21 mouse cellular contexts compared by ENCODE assay signal in genomic region chr13:32707894-32708293, GRCm38 (mm10).
DNase-seq lines count a peak whose midpoint lies in the region; ATAC-seq and TF ChIP-seq lines count a peak whose summit lies in the region.
"Had no signal": no experiment of that assay in that cellular context is flagged by ENCODE, and none has a peak within 500 bp of the region (broad histone marks: within the 10 kb centered on the region; RNA-seq: fewer than 3 reads in every experiment).

No protein-coding gene starts in this region.

- 0 out of 2 replicates have a peak, but pooled peaks cover 2% of the 10 kb centered on the region for H3K4me1 ChIP-seq in forebrain, embryonic 12.5 days
- no peaks in the 10 kb centered on the region for H3K4me1 ChIP-seq in forebrain, embryonic 11.5 days (replicated peaks; ENCODE audit: control insufficient read depth, insufficient read depth, low read length)
- peaks cover 7% of the 10 kb centered on the region; the same call in 1 of the 2 replicates for H3K4me1 ChIP-seq in limb, embryonic 11.5 days (ENCODE audit: control insufficient read depth, insufficient read depth, low read length)
- H3K4me1 ChIP-seq in limb, embryonic 10.5 days, result peaks cover 21% of the 10 kb centered on the region
- H3K4me1 ChIP-seq in MEL (ENCODE audit: control insufficient read depth in 1 of 2, insufficient read depth in 2 of 2, low read length in 2 of 2), result no peaks in the 10 kb centered on the region
- H3K4me1 ChIP-seq: forebrain, embryonic 15.5 days had no signal

- no peak overlapping the region for H3K4me2 ChIP-seq in forebrain, embryonic 12.5 days
- no peak overlapping the region for H3K4me2 ChIP-seq in forebrain, embryonic 11.5 days (ENCODE audit: low read depth, low read length, severe bottlenecking)
- no peak overlapping the region for H3K4me2 ChIP-seq in limb, embryonic 11.5 days (ENCODE audit: low read depth, severe bottlenecking)
- H3K4me2 ChIP-seq: forebrain, embryonic 15.5 days; midbrain, embryonic 11.5 days had no signal

- TF ChIP-seq RAD21 in MEL (IDR thresholded peaks at IDR 0.05; ENCODE audit: low read depth, low read length), result no peak

- TF ChIP-seq POLR2A in MEL (IDR thresholded peaks at IDR 0.05; ENCODE audit: control insufficient read depth in 1 of 2, insufficient read depth in 1 of 2, low read depth in 1 of 2, low read length in 2 of 2, poor library complexity in 1 of 2), result no peak

- H3K27ac ChIP-seq in forebrain, embryonic 12.5 days, result no peak overlapping the region
- no peak overlapping the region for H3K27ac ChIP-seq in forebrain, embryonic 11.5 days (ENCODE audit: low read depth, low read length)
- no peak overlapping the region for H3K27ac ChIP-seq in limb, embryonic 11.5 days (replicated peaks; ENCODE audit: low read depth, low read length)
- H3K27ac ChIP-seq in limb, embryonic 10.5 days, result no peak overlapping the region
- H3K27ac ChIP-seq in MEL (ENCODE audit: control insufficient read depth, low read depth, low read length), result no peak overlapping the region
- H3K27ac ChIP-seq: forebrain, embryonic 15.5 days; liver, embryonic 14.5 days had no signal

- ATAC-seq in forebrain, embryonic 12.5 days (ENCODE audit: low FRiP score), result 0 out of 2 replicates have a peak, but pooled peaks have one; percentile 30
- ATAC-seq in forebrain, embryonic 11.5 days (replicated peaks; ENCODE audit: low FRiP score), result no peak
- ATAC-seq in limb, embryonic 11.5 days (ENCODE audit: insufficient number of reproducible peaks, low FRiP score, low TSS enrichment, low read depth), result peak; percentile 60; the same call in 1 of the 2 replicates
- ATAC-seq: CD4-positive, CD25-positive, alpha-beta regulatory T cell, adult 4 months; forebrain, embryonic 15.5 days; inflammation-experienced regulatory T-cells, adult 6 months had no signal

- no peaks in the 10 kb centered on the region for H3K36me3 ChIP-seq in forebrain, embryonic 12.5 days (replicated peaks)
- no peaks in the 10 kb centered on the region for H3K36me3 ChIP-seq in forebrain, embryonic 11.5 days (ENCODE audit: control insufficient read depth, insufficient read depth, low read length)
- H3K36me3 ChIP-seq in limb, embryonic 11.5 days (ENCODE audit: control insufficient read depth, insufficient read depth, low read length), result no peaks in the 10 kb centered on the region
- no peaks in the 10 kb centered on the region for H3K36me3 ChIP-seq in limb, embryonic 10.5 days
- H3K36me3 ChIP-seq in MEL (ENCODE audit: control insufficient read depth in 1 of 2, insufficient read depth in 2 of 2, low read length in 2 of 2), result no peaks in the 10 kb centered on the region
- H3K36me3 ChIP-seq: forebrain, embryonic 15.5 days; G1E had no signal

- TF ChIP-seq EP300 in MEL (IDR thresholded peaks at IDR 0.05; ENCODE audit: low read depth in 1 of 2, low read length in 2 of 2), result no peak

- no peak for TF ChIP-seq CTCF in MEL (IDR thresholded peaks at IDR 0.05 in 2 of 3, conservative IDR thresholded peaks at IDR 0.05 in 1 of 3; ENCODE audit: control insufficient read depth in 1 of 3, insufficient read depth in 1 of 3, low read depth in 2 of 3, low read length in 3 of 3, poor library complexity in 1 of 3, severe bottlenecking in 1 of 3)

- no peak for DNase-seq in forebrain, embryonic 11.5 days (ENCODE audit: low spot score)
- DNase-seq in limb, embryonic 11.5 days (ENCODE audit: low spot score), result no peak
- DNase-seq in limb, embryonic 10.5 days (ENCODE audit: low spot score), result no peak
- no peak for DNase-seq in MEL (ENCODE audit: low read depth, low spot score)
- DNase-seq in retina, postnatal 7 days (ENCODE audit: low read depth, low spot score), result peak; percentile 3
- no peak for DNase-seq in spleen, adult 12 weeks (ENCODE audit: low spot score)
- DNase-seq: adrenal gland, postnatal 25 days; cerebellum, adult 11 months; cerebellum, postnatal 25 days; kidney, adult 2 months; kidney, postnatal 10 days; lung, postnatal 36 days; right cerebral cortex, postnatal 4 days; thymus, postnatal 14 days had no signal

- no peak overlapping the region for H3K9ac ChIP-seq in forebrain, embryonic 12.5 days
- H3K9ac ChIP-seq in forebrain, embryonic 11.5 days (ENCODE audit: low read length), result no peak overlapping the region
- H3K9ac ChIP-seq in limb, embryonic 11.5 days (ENCODE audit: low read length), result no peak overlapping the region
- H3K9ac ChIP-seq in MEL (ENCODE audit: control insufficient read depth, low read depth, low read length, poor library complexity, severe bottlenecking), result no peak overlapping the region
- H3K9ac ChIP-seq: forebrain, embryonic 15.5 days; liver, embryonic 14.5 days had no signal

- H3K27me3 ChIP-seq in forebrain, embryonic 12.5 days, result no peaks in the 10 kb centered on the region
- no peaks in the 10 kb centered on the region for H3K27me3 ChIP-seq in forebrain, embryonic 11.5 days (ENCODE audit: control insufficient read depth, insufficient read depth, low read length)
- no peaks in the 10 kb centered on the region for H3K27me3 ChIP-seq in limb, embryonic 11.5 days (ENCODE audit: control insufficient read depth, insufficient read depth, low read length)
- H3K27me3 ChIP-seq in limb, embryonic 10.5 days (ENCODE audit: low read depth, poor library complexity, severe bottlenecking), result peaks cover 15% of the 10 kb centered on the region; the same call in 1 of the 2 replicates
- H3K27me3 ChIP-seq in MEL (ENCODE audit: control insufficient read depth in 1 of 2, insufficient read depth in 2 of 2, low read length in 2 of 2), result no peaks in the 10 kb centered on the region; a peak in 1 of 4 replicates
- H3K27me3 ChIP-seq: forebrain, embryonic 15.5 days had no signal

- 86% methylated on average over 2 of the region's 2 CpGs for WGBS in forebrain, embryonic 12.5 days
- WGBS in forebrain, embryonic 11.5 days, result 90% methylated on average over 2 of the region's 2 CpGs
- 74% methylated on average over 2 of the region's 2 CpGs for WGBS in limb, embryonic 11.5 days
- WGBS in limb, embryonic 10.5 days, result 82% methylated on average over 2 of the region's 2 CpGs

- no peaks in the 10 kb centered on the region for H3K9me3 ChIP-seq in forebrain, embryonic 12.5 days
- no peaks in the 10 kb centered on the region for H3K9me3 ChIP-seq in forebrain, embryonic 11.5 days (ENCODE audit: control insufficient read depth, low read length)
- no peaks in the 10 kb centered on the region for H3K9me3 ChIP-seq in limb, embryonic 11.5 days (ENCODE audit: control insufficient read depth, low read length)
- H3K9me3 ChIP-seq in limb, embryonic 10.5 days (replicated peaks), result no peaks in the 10 kb centered on the region
- H3K9me3 ChIP-seq in MEL (replicated peaks; ENCODE audit: insufficient read depth, low read length), result no peaks in the 10 kb centered on the region
- H3K9me3 ChIP-seq: forebrain, embryonic 15.5 days; G1E had no signal

- H3K79me2 ChIP-seq in MEL (ENCODE audit: control insufficient read depth, insufficient read depth, low read length, poor library complexity), result no peaks in the 10 kb centered on the region

- no peak overlapping the region for H3K4me3 ChIP-seq in forebrain, embryonic 12.5 days (replicated peaks)
- no peak overlapping the region for H3K4me3 ChIP-seq in forebrain, embryonic 11.5 days (ENCODE audit: low read depth, low read length)
- no peak overlapping the region for H3K4me3 ChIP-seq in limb, embryonic 11.5 days (ENCODE audit: low read depth, low read length)
- no peak overlapping the region for H3K4me3 ChIP-seq in limb, embryonic 10.5 days
- no peak overlapping the region for H3K4me3 ChIP-seq in MEL (ENCODE audit: control insufficient read depth in 1 of 2, insufficient read depth in 1 of 2, low read depth in 2 of 2, low read length in 2 of 2)
- H3K4me3 ChIP-seq: forebrain, embryonic 15.5 days had no signal

TF ChIP-seq in MEL, 35 proteins besides CTCF, POLR2A, EP300 and RAD21:
- TF ChIP-seq SMC3 (IDR thresholded peaks at IDR 0.05; ENCODE audit: low read depth, low read length) (no peak), JUND (IDR thresholded peaks at IDR 0.05; ENCODE audit: low read depth, low read length) (no peak), POLR2AphosphoS2 (IDR thresholded peaks at IDR 0.05; ENCODE audit: low read length) (no peak), ZMIZ1 (IDR thresholded peaks at IDR 0.05; ENCODE audit: low read depth, low read length) (no peak), MEF2A (IDR thresholded peaks at IDR 0.05; ENCODE audit: extremely low read depth, insufficient replicate concordance, low read depth, low read length, poor library complexity, severe bottlenecking) (no peak), KAT2A (conservative IDR thresholded peaks at IDR 0.05; ENCODE audit: low read depth, low read length) (no peak), POLR2AphosphoS5 (IDR thresholded peaks at IDR 0.05; ENCODE audit: borderline replicate concordance, low read depth, low read length) (peak; percentile 25; the same call in 1 of the 2 replicates)
